16 mouse cellular contexts compared by ENCODE assay signal in genomic region chr17:30158419-30159108, GRCm38 (mm10).
DNase-seq lines count a peak whose midpoint lies in the region; ATAC-seq and TF ChIP-seq lines count a peak whose summit lies in the region.
"Had no signal": no experiment of that assay in that cellular context is flagged by ENCODE, and none has a peak within 500 bp of the region (broad histone marks: within the 10 kb centered on the region; RNA-seq: fewer than 3 reads in every experiment).

No protein-coding gene starts in this region.

- H3K27ac ChIP-seq in forebrain, embryonic 13.5 days, result 0 out of 2 replicates have a peak overlapping the region, but pooled peaks have one; percentile 14
- no peak overlapping the region for H3K27ac ChIP-seq in forebrain, postnatal 0 days (ENCODE audit: low read depth, low read length)
- H3K27ac ChIP-seq in midbrain, embryonic 12.5 days (replicated peaks), result peak overlapping the region; percentile 25; the same call in 1 of the 2 replicates
- no peak overlapping the region for H3K27ac ChIP-seq in midbrain, postnatal 0 days (ENCODE audit: low read depth, low read length)
- no peak overlapping the region; the same call in 1 of the 2 replicates for H3K27ac ChIP-seq in intestine, embryonic 16.5 days (ENCODE audit: low read length)
- H3K27ac ChIP-seq: embryonic facial prominence, embryonic 10.5 days; liver, embryonic 12.5 days; stomach, embryonic 15.5 days had no signal

- H3K27me3 ChIP-seq in forebrain, embryonic 13.5 days, result no peaks in the 10 kb centered on the region
- H3K27me3 ChIP-seq in forebrain, postnatal 0 days (ENCODE audit: insufficient read depth, low read length), result no peaks in the 10 kb centered on the region
- H3K27me3 ChIP-seq in midbrain, embryonic 12.5 days, result no peaks in the 10 kb centered on the region
- H3K27me3 ChIP-seq in midbrain, postnatal 0 days (ENCODE audit: insufficient read depth, low read length), result no peaks in the 10 kb centered on the region
- H3K27me3 ChIP-seq in intestine, embryonic 16.5 days (replicated peaks; ENCODE audit: control insufficient read depth, insufficient read depth, low read length), result no peaks in the 10 kb centered on the region
- H3K27me3 ChIP-seq: liver, embryonic 12.5 days; stomach, embryonic 15.5 days had no signal

- peaks cover 48% of the 10 kb centered on the region for H3K4me1 ChIP-seq in forebrain, embryonic 13.5 days
- peaks cover 9% of the 10 kb centered on the region for H3K4me1 ChIP-seq in forebrain, postnatal 0 days (ENCODE audit: insufficient read depth)
- H3K4me1 ChIP-seq in midbrain, embryonic 12.5 days, result peaks cover 37% of the 10 kb centered on the region
- H3K4me1 ChIP-seq in midbrain, postnatal 0 days (ENCODE audit: insufficient read depth, low read length), result peaks cover 7% of the 10 kb centered on the region; the same call in 1 of the 2 replicates
- H3K4me1 ChIP-seq in intestine, embryonic 16.5 days (ENCODE audit: control insufficient read depth, insufficient read depth, low read length), result peaks cover 23% of the 10 kb centered on the region

- H3K9ac ChIP-seq in forebrain, embryonic 13.5 days, result no peak overlapping the region
- H3K9ac ChIP-seq in forebrain, postnatal 0 days, result no peak overlapping the region
- H3K9ac ChIP-seq in midbrain, embryonic 12.5 days (replicated peaks), result no peak overlapping the region
- no peak overlapping the region for H3K9ac ChIP-seq in midbrain, postnatal 0 days (replicated peaks; ENCODE audit: low read length, poor library complexity, severe bottlenecking)
- no peak overlapping the region for H3K9ac ChIP-seq in intestine, embryonic 16.5 days (ENCODE audit: low read depth, low read length)
- H3K9ac ChIP-seq: liver, embryonic 12.5 days; stomach, embryonic 15.5 days had no signal

- TF ChIP-seq CTCF in forebrain, postnatal 0 days (IDR thresholded peaks at IDR 0.05; ENCODE audit: low read depth), result no peak
- TF ChIP-seq CTCF in midbrain, postnatal 0 days (IDR thresholded peaks at IDR 0.05), result no peak

- no peak overlapping the region for H3K4me3 ChIP-seq in forebrain, embryonic 13.5 days
- no peak overlapping the region for H3K4me3 ChIP-seq in forebrain, postnatal 0 days (ENCODE audit: low read depth, low read length)
- H3K4me3 ChIP-seq in midbrain, embryonic 12.5 days, result no peak overlapping the region
- H3K4me3 ChIP-seq in midbrain, postnatal 0 days (ENCODE audit: low read depth, low read length), result no peak overlapping the region
- no peak overlapping the region for H3K4me3 ChIP-seq in intestine, embryonic 16.5 days (ENCODE audit: low read length)
- H3K4me3 ChIP-seq: embryonic facial prominence, embryonic 10.5 days; liver, embryonic 12.5 days; stomach, embryonic 15.5 days had no signal

- 64% methylated on average over 10 of the region's 10 CpGs for WGBS in forebrain, embryonic 13.5 days
- WGBS in forebrain, postnatal 0 days, result 51% methylated on average over 10 of the region's 10 CpGs
- WGBS in midbrain, embryonic 12.5 days, result 70% methylated on average over 10 of the region's 10 CpGs
- 41% methylated on average over 10 of the region's 10 CpGs for WGBS in midbrain, postnatal 0 days
- WGBS in intestine, embryonic 16.5 days, result 58% methylated on average over 10 of the region's 10 CpGs

- no peak for ATAC-seq in forebrain, embryonic 13.5 days
- ATAC-seq in forebrain, postnatal 0 days, result no peak
- no peak for ATAC-seq in midbrain, embryonic 12.5 days (ENCODE audit: low FRiP score, low read depth)
- no peak for ATAC-seq in midbrain, postnatal 0 days (ENCODE audit: low FRiP score)
- peak; percentile 84 for ATAC-seq in intestine, embryonic 16.5 days
- ATAC-seq: liver, embryonic 12.5 days had no signal

- no peaks in the 10 kb centered on the region for H3K36me3 ChIP-seq in forebrain, embryonic 13.5 days (ENCODE audit: poor library complexity, severe bottlenecking)
- H3K36me3 ChIP-seq in forebrain, postnatal 0 days (ENCODE audit: insufficient read depth), result no peaks in the 10 kb centered on the region
- no peaks in the 10 kb centered on the region for H3K36me3 ChIP-seq in midbrain, embryonic 12.5 days
- no peaks in the 10 kb centered on the region for H3K36me3 ChIP-seq in midbrain, postnatal 0 days (ENCODE audit: insufficient read depth, low read length)
- 0 out of 2 replicates have a peak, but pooled peaks cover 2% of the 10 kb centered on the region for H3K36me3 ChIP-seq in intestine, embryonic 16.5 days (ENCODE audit: control insufficient read depth, insufficient read depth, low read length)
- H3K36me3 ChIP-seq: liver, embryonic 12.5 days; stomach, embryonic 15.5 days had no signal

- H3K9me3 ChIP-seq in forebrain, embryonic 13.5 days (replicated peaks), result no peaks in the 10 kb centered on the region
- H3K9me3 ChIP-seq in forebrain, postnatal 0 days (ENCODE audit: low read length), result no peaks in the 10 kb centered on the region
- no peaks in the 10 kb centered on the region for H3K9me3 ChIP-seq in midbrain, embryonic 12.5 days
- H3K9me3 ChIP-seq in midbrain, postnatal 0 days (ENCODE audit: low read length), result no peaks in the 10 kb centered on the region
- no peaks in the 10 kb centered on the region for H3K9me3 ChIP-seq in intestine, embryonic 16.5 days (ENCODE audit: control insufficient read depth, low read length)
- H3K9me3 ChIP-seq: embryonic facial prominence, embryonic 10.5 days; liver, embryonic 12.5 days; stomach, embryonic 15.5 days had no signal

- no peak overlapping the region for H3K4me2 ChIP-seq in forebrain, embryonic 13.5 days
- H3K4me2 ChIP-seq in forebrain, postnatal 0 days (ENCODE audit: low read depth), result no peak overlapping the region
- no peak overlapping the region for H3K4me2 ChIP-seq in midbrain, embryonic 12.5 days (replicated peaks)
- no peak overlapping the region; the same call in 1 of the 2 replicates for H3K4me2 ChIP-seq in midbrain, postnatal 0 days (ENCODE audit: low read depth, low read length, poor library complexity, severe bottlenecking)
- no peak overlapping the region for H3K4me2 ChIP-seq in intestine, embryonic 16.5 days (ENCODE audit: low read depth, low read length)
- H3K4me2 ChIP-seq: heart, embryonic 11.5 days; liver, embryonic 12.5 days; stomach, embryonic 15.5 days had no signal

- no peak for DNase-seq in forebrain, postnatal 0 days
- no peak for DNase-seq in midbrain, postnatal 0 days (ENCODE audit: low spot score)
- peak; percentile 22 to 35 for DNase-seq in thymus, postnatal 36 days
- no peak for DNase-seq in natural killer cell, adult 2 months (ENCODE audit: low spot score in 2 of 2)
- DNase-seq in adrenal gland, postnatal 25 days, result no peak
- DNase-seq: cerebellum, adult 9-10 months; gastrocnemius, postnatal 10 days; kidney, postnatal 4 days; lung, postnatal 14 days had no signal

Comparison
In these comparisons a context has a peak if more than half of its experiments do, and no peak if none do; other contexts are left out.
1. H3K27ac ChIP-seq: peak in forebrain, embryonic 13.5 days (single experiment) and midbrain, embryonic 12.5 days (single experiment); none in forebrain, postnatal 0 days (single experiment), midbrain, postnatal 0 days (single experiment) and intestine, embryonic 16.5 days (single experiment).
2. DNase-seq: peak in thymus, postnatal 36 days (2 of 2); none in forebrain, postnatal 0 days (single experiment), midbrain, postnatal 0 days (single experiment), natural killer cell, adult 2 months (0 of 2) and adrenal gland, postnatal 25 days (single experiment).